ENCODE assay signal across 16 mouse cellular contexts in genomic region chr10:28010756-28011155, GRCm38 (mm10).
"Had no signal": no experiment of that assay in that cellular context is flagged by ENCODE, and none has a peak within 500 bp of the region (broad histone marks: within the 10 kb centered on the region; RNA-seq: fewer than 3 reads in every experiment).

No protein-coding gene starts in this region.

- H3K4me2 ChIP-seq: lung, embryonic 15.5 days; midbrain, embryonic 11.5 days; midbrain, embryonic 13.5 days; midbrain, embryonic 15.5 days; neural tube, embryonic 12.5 days; stomach, embryonic 15.5 days had no signal

- H3K27ac ChIP-seq: lung, embryonic 15.5 days; macrophage; midbrain, embryonic 13.5 days; midbrain, embryonic 15.5 days; neural tube, embryonic 12.5 days; stomach, embryonic 15.5 days; stomach, postnatal 0 days had no signal

- H3K4me1 ChIP-seq: lung, embryonic 15.5 days; megakaryocyte, embryonic 14.5 days; midbrain, embryonic 13.5 days; midbrain, embryonic 15.5 days; neural tube, embryonic 12.5 days; stomach, embryonic 15.5 days had no signal

- H3K4me3 ChIP-seq: lung, embryonic 15.5 days; megakaryocyte, embryonic 14.5 days; midbrain, embryonic 13.5 days; midbrain, embryonic 15.5 days; neural tube, embryonic 12.5 days; stomach, embryonic 15.5 days had no signal

- ATAC-seq: lung, postnatal 0 days; midbrain, embryonic 13.5 days; midbrain, embryonic 15.5 days had no signal

- H3K9ac ChIP-seq: lung, embryonic 15.5 days; midbrain, embryonic 13.5 days; midbrain, embryonic 15.5 days; neural tube, embryonic 12.5 days; stomach, embryonic 15.5 days had no signal

- H3K36me3 ChIP-seq: lung, embryonic 15.5 days; midbrain, embryonic 13.5 days; midbrain, embryonic 15.5 days; neural tube, embryonic 12.5 days; stomach, embryonic 15.5 days had no signal

- H3K27me3 ChIP-seq: lung, embryonic 15.5 days; megakaryocyte, embryonic 14.5 days; midbrain, embryonic 13.5 days; midbrain, embryonic 15.5 days; neural tube, embryonic 12.5 days; stomach, embryonic 15.5 days had no signal

- DNase-seq: lung, adult 2 months; lung, postnatal 14 days; lung, postnatal 36 days; right cerebral cortex, postnatal 14 days; thymus, postnatal 14 days; thymus, postnatal 36 days had no signal

- H3K9me3 ChIP-seq: lung, embryonic 15.5 days; megakaryocyte, embryonic 14.5 days; midbrain, embryonic 13.5 days; midbrain, embryonic 15.5 days; neural tube, embryonic 12.5 days; stomach, embryonic 15.5 days had no signal
